Mouse (Mus musculus) adrenal gland (tissue): ENCODE measurements at regions not wholly inside any gene's neighbourhood (a gene's known extent, or its start where the extent isn't known, plus 50 kb on each side); places are given as distances from the start of the nearest gene placed in this dataset.

Experiments
- intact Hi-C: fragments of 180-260 bp; cut with DNase I; formaldehyde crosslinking; loops from one replicate; pipeline ENCODE4 v1.15.1; 2025

DNA sequence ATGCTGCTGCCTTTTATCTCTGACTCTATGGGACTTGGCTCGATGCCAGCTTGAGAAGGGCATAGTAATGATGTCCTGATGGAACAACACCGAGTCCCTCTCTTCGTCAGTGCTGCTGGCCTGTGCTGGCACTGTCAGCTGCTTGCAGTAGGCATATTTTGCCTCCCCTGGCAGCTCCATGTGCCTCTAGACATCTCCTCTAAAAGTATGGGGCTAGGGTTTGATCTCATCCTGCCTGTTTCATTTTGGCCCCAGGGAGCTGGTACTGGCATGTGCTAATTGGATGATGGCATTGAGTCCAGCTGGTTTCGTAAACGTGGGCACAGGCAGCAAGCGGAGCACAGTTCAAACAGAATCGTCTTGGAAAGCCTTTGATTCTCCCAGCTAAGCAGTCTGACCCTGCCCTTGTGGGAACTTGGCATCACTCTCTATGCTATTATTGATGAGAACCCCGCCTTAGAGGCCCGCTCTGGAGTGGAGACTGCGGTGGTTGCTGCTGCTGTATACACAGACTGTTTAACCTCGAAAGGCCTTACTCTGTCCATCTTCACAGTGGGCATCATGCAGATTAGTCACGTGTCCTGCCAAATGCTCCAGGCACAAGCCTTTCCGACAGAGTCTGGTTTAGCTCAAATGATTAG, 153.0 kb upstream of the Ppp2r3a start:
- intact Hi-C loops, result loop anchor here (10.0 kb wide), 1 partner anchor 220 kb away; no protein-coding TSS in a partner anchor

DNA sequence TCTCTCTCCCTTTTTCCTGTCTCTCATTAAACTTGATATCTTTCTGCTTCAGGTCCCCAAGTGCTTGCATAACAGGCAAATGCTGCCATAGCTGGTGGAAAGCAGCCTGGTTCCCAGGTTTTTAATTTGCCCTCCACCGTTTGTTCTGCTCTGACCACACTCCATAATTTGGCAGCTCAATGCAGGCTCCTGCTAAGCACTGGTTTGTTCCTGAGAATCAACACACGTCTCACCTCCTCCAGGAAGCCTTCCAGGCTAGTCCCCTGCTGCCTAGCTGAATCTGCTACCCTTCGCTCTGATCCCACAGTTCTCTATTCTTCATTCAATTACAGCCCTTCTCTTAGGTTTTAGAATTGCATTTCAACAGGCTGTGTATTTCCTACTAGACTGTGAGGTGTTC, 152.4 kb upstream of the Ppp2r3a start:
- intact Hi-C loops, result loop anchor here (10.0 kb wide), 1 partner anchor 219 kb away; no protein-coding TSS in a partner anchor

- intact Hi-C loops, result loop anchor here (10.0 kb wide), 1 partner anchor 218 kb away; no protein-coding TSS in a partner anchor
Observed at GRCm38 (mm10) chr9:101402544-101403194, 151.1 kb upstream of the Ppp2r3a start.

- intact Hi-C loops, result loop anchor here (10.0 kb wide), 1 partner anchor 217 kb away; no protein-coding TSS in a partner anchor
Observed at GRCm38 (mm10) chr9:101401416-101401815, 149.8 kb upstream of the Ppp2r3a start.

- intact Hi-C loops, result loop anchor here (10.0 kb wide), 1 partner anchor 84 kb away; no protein-coding TSS in a partner anchor
Observed at GRCm38 (mm10) chr9:101398858-101399257, 147.3 kb upstream of the Ppp2r3a start.

- intact Hi-C loops, result no loop called here
Observed at GRCm38 (mm10) chr9:101369380-101369779, 117.8 kb upstream of the Ppp2r3a start.

DNA sequence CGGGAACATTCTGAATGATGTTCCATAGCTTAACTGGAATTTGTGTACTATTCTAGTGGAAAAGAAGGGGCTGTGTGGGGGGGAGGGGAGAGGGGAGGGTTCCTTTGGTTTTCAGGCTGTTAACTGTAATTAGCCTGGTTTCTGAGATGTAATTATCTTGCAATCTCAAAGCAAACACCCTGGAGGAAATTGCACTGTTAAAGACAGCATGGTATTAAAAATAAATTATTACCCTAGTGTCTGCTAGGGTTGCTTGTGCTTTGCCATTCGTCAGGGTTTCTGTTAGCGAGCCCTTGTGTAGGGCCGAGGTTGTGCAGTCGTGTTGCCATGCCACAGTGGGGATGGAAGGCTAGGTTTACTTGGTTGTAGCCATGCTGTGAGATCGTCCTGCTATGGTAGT, 105.0 kb upstream of the Ppp2r3a start:
- intact Hi-C loops, result no loop called here

- intact Hi-C loops, result no loop called here
Observed at GRCm38 (mm10) chr9:101348771-101349170, 97.2 kb upstream of the Ppp2r3a start.

GRCm38 (mm10) chr9:101342887-101343286, 91.3 kb upstream of the Ppp2r3a start:
- intact Hi-C loops, result no loop called here

- intact Hi-C loops, result no loop called here
Observed at GRCm38 (mm10) chr9:101340796-101341465, 89.3 kb upstream of the Ppp2r3a start.

DNA sequence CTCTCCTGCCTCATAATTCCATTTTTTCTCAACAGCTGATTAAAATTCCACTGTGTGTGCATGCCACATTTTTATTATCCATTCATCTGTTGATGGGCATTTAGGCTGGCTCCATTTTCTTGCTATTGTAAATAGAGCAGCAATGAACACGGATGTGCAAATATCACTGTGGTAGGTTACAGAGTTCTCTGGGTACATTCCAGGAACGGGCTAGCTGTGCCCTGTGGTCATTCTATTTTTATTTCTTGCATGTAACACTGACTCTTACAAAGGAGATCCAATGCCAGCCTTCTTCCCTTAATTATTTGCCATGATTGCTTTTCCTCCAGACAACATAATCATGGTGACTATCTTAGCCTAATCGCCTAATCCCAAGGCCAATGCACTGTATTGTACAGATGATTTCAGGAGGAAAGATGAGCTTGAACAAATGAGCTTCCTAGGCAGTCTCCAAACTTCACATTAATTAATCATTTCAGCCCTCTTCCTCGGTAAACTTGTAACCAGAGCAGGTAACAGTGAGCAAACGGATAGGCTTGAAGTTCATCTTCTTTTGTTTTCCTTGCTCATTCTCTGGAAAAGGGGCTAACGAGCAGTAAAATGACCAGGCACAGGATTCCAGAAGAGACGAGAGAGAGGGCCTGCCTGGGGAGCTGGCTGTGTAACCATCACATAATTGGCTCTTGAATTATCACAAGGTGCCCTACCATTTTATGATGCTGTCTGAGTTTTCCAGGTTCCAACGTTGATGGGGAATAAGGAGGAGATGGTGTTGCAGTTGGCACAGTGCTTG, 77.6 kb upstream of the Ppp2r3a start:
- intact Hi-C loops, result no loop called here

DNA sequence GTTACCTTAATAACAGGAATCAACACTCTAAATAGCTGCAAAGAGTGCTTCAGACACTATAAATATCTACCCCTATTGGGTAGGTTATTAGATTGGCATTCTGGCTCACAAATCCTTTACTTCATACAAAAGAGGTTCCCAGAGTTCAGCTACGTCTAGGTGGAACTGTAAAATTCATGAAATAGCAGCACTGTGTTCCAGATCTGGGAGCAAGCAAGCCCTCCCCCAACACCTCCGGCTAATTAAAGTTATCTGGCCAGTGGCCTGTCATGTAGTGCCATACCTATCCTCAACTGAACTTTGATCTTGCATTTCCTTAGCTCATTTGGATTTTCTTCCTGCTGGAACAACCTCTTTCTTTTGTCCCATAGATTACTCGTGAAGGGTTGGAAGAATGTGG, 75.4 kb upstream of the Ppp2r3a start:
- intact Hi-C loops, result no loop called here

DNA sequence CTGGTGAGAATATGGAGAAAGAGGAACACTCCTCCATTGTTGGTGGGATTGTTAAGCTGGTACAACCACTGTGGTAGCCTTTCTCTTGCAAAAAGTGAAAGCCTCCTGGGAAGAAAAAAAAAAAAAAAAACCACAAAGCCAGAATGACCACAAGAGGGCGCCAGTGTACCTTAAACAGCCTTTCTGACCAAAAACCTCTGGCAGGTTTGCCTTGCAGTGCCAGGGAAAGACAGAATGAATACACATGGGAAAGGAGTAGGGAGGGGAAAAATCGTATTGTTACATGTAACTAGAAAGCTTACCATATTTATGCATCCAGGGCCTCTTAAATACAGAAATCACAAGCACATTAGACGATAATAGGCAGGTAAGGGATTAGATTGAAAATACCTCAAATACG, 62.4 kb upstream of the Ppp2r3a start:
- intact Hi-C loops, result loop anchor here (5.0 to 10.0 kb wide), 5 partner anchors 81 to 1233 kb away; partner anchors contain the start of gene Ephb1

GRCm38 (mm10) chr9:101306408-101306935, 54.9 kb upstream of the Ppp2r3a start:
- intact Hi-C loops, result no loop called here

- intact Hi-C loops, result no loop called here
Observed at GRCm38 (mm10) chr9:101305730-101306129, 54.1 kb upstream of the Ppp2r3a start.
